Mouse (Mus musculus): ENCODE results near the gene Inpp4a.

Inpp4a gene

GRCm38 (mm10) chr1:37322690-37323089 lies 23.0 kb downstream of the Inpp4a start:
- no peak for DNase-seq (ENCODE audit: low read depth, low spot score)

DNA sequence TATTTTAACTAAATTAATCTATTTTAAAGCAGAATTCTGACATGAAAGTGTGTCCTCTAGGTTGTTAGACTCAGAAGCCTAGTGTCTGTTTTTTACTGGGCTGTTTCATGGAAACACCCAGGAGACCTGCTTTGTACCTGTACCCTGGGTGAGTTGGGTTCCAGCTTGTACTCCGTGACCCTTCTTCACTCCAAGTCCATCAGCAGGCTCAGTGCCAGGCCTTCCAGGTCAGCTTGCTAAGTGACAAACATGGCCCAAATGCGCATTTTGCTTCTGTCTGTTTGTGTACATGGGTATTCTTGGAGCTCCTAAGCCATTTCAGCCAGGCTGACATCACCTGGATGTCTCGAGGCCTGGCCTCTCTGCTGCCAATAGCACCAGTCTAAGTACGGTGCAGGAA lies 23.5 kb downstream of the Inpp4a start:
- no peak for DNase-seq (ENCODE audit: low read depth, low spot score)

DNA sequence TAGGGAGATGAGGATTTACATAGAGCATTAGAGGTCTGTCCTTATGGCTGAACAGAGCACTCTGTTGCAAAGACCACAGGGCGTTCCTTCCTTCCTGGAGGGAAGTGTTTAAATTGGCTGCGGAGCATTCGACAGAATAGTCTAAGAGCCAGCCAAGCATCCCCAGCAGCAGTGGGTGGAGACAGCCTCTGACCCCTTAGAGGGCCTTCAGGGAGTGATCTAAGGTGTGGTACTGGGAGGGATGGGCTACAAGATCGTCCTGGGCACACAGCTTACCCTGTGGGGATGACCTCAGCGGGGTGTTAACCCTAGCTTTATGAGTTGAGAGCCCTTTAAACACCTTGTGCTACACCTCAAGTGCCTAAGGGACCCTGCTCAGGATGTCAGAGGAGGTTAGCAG lies 24.9 kb downstream of the Inpp4a start:
- no peak for DNase-seq (ENCODE audit: low read depth, low spot score)

DNA sequence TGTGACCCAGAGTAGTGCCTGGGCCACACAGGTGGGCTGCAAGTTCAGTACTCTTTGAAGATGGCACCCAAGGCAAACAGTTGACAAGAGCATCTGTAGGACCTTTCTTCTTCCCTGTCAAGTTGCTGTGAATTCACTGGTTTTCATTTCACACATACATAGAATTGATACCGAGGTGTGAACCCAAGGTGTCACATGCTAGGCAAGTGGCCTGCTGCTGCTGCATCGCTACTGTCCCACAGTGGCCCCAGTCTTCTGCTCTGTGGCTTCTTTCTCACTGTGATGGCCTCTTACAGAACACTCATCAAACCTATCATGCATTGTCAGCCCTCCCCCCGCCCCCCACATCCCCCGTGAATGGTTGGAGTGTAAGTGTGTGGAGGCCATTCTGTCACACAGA lies 27.6 kb downstream of the Inpp4a start:
- peak; percentile 46 for DNase-seq (ENCODE audit: low read depth, low spot score)

- DNase-seq (ENCODE audit: low read depth, low spot score) = no peak
Measured at GRCm38 (mm10) chr1:37329132-37329531, 29.5 kb downstream of the Inpp4a start.

DNA sequence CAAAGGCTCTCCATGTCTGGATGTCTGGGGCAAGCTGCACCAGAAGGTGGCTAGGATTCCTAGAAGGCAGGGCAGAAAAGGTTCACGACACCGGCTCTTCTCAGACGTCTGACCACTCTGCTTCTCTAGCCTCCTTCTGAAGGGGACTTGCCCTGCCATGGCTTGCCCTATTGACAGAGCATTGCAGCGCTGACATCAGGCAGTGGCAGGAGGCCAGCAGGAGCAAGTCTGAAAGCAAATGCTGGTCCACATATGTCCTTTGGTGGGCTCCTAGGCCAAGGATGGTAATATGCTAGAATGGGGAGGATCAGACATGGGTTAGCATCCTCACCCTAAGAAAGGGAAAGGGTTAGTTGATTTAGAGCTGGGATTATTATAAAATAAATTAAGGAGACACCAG lies 30.2 kb downstream of the Inpp4a start:
- no peak for DNase-seq (ENCODE audit: low read depth, low spot score)

- DNase-seq (ENCODE audit: low read depth, low spot score) = no peak
Measured at GRCm38 (mm10) chr1:37332756-37333155, 33.1 kb downstream of the Inpp4a start.

- no peak for DNase-seq (ENCODE audit: low read depth, low spot score)
Measured at GRCm38 (mm10) chr1:37333741-37334440, 34.2 kb downstream of the Inpp4a start.

DNA sequence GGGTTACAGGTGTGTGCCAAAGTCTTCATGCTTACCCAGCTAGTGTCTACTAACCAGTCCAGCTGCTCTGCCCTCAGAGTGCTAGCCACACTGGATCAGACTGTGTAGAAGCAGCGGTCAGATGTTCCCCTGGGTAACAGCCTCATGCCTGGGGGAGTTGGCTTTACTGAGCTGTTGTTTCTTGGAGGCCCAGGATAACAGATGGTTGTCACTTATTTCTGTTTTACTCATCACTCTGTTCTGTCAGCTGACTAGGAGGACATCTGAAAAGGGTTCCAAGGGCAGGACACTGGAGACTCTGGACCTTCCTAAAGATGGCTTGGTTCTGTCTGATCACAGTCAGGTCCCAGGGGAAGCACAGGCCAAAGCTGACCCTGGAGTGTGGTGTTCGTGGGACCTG lies 36.4 kb downstream of the Inpp4a start:
- no peak for DNase-seq (ENCODE audit: low read depth, low spot score)

GRCm38 (mm10) chr1:37336794-37337193 lies 37.1 kb downstream of the Inpp4a start:
- no peak for DNase-seq (ENCODE audit: low read depth, low spot score)

- DNase-seq (ENCODE audit: low read depth, low spot score) = no peak
Measured at GRCm38 (mm10) chr1:37337273-37337672, 37.6 kb downstream of the Inpp4a start.

DNA sequence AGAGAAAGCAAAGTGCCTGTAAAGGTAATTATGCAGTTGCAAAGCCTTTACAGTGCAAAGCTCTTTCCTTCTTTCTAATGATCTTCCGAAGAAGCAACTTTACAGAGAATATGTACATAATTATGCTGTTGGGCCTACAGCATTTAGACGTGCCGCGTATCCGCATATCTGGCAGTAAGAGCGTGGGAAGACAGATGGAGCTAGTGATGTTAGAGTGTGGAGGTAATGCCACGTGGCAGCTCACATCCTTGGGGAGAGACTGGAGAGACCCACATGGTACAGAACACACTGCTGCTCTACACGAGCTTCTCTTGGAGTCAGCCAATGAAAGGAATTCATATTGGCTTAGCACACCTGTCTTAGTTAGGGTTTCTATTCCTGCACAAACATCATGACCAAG lies 39.5 kb downstream of the Inpp4a start:
- no peak for DNase-seq (ENCODE audit: low read depth, low spot score)

DNA sequence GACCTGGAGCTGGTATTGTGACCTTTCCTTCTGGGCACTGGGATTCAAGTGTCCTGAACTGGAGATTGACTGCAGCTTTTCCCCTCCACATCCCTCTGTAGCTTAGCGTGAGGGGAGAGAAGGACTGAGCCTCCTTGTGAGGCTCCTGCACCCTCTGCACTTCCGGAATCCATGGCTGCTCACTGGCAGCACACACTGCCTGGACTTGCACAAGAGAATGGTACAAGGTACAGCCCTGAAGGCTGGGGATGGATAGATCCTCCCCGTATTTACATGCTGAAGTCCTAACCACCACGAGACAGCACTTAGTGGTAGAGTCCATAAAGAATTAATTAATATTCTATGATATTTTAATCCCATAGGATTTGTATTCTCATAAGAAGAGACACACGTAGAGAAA lies 41.7 kb downstream of the Inpp4a start:
- no peak for DNase-seq (ENCODE audit: low read depth, low spot score)

DNA sequence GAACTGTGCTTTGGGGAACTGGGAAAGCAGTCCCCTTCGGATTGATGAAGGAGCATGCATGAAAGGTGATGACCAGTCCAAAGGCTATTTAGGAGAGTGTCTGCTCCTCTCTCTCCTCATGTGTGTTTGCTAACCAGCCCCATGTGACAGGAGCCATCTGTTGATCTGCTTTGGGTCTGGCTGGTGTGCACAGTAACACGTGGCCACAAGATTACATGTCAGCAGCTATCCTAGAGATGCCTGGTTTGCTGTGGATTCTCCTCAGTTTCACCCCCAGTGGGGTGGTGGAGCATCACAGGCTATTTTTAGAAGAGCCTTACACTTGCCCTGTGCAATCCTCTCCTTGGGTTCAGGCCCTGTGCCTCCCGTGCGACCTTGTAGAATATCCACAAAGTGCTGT lies 42.2 kb downstream of the Inpp4a start:
- DNase-seq (ENCODE audit: low read depth, low spot score) = no peak

DNA sequence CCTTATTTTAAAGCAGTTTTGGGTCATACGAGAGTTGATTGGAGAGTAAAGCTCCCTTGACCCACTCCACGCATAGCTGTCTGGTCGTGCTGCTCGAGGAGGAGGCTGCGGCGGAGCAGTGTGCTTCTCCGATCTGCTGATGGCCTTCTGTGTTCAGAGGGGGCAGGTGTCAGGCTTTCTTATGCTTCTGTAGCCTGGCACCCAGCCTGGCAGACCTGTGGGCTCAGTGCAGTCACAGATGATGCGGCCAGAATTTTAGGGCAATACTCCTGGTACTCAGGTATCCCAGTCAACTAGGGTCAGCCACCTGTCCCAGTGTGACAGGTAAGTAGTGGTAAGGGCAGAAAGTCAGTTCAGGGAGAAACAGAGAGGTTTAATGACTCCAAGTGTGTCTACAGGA lies 42.9 kb downstream of the Inpp4a start:
- no peak for DNase-seq (ENCODE audit: low read depth, low spot score)

DNA sequence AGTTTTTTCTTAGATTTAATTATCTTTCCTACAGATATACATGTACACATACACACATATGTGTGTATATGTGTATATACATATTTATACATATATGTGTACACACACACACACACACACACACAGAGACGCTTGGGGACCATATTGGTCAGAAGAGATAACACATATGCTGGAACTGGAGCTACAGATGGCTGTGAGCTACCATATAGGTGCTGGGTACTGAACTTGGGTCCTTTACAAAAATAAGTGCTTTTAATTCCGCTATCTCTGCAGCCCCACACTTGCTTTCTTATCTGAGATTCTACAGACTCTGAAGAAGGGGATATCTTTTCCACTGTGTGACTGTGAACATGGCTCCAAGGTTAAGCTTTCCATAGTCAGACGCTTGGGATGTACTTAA lies 43.6 kb downstream of the Inpp4a start:
- no peak for DNase-seq (ENCODE audit: low read depth, low spot score)

DNA sequence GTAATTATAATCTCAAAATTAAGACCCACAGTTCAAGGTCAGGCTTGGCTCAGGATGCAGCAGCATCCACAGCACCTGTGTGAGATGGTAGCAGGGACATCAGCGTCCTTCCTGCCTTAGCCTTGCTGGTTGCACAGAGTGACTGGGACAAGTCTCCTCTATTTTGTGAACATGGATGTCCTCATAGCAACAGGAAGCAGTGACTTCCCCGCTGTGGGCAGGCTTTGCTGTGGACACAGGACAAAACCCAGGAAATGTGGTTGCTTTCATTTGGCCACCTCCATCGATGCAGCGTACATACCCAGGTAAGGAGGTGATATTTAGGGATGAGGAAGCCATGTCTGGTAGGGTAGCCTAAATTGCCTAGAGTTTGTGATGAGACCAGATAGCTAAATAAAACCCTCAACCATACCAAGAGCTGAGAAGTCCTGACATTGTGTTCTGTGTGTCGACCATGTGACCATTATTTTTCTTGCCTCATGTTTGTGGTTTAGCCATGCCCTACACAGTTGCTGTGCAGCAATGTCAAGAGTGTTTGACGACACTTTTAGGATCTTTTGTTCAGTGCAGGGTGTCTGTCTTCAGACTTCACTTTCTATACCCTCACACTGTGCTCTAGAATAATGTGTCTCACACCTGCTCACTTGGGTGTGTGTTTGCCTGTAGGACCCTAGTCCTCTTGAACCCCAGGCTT lies 44.7 kb downstream of the Inpp4a start:
- no peak for DNase-seq (ENCODE audit: low read depth, low spot score)

DNA sequence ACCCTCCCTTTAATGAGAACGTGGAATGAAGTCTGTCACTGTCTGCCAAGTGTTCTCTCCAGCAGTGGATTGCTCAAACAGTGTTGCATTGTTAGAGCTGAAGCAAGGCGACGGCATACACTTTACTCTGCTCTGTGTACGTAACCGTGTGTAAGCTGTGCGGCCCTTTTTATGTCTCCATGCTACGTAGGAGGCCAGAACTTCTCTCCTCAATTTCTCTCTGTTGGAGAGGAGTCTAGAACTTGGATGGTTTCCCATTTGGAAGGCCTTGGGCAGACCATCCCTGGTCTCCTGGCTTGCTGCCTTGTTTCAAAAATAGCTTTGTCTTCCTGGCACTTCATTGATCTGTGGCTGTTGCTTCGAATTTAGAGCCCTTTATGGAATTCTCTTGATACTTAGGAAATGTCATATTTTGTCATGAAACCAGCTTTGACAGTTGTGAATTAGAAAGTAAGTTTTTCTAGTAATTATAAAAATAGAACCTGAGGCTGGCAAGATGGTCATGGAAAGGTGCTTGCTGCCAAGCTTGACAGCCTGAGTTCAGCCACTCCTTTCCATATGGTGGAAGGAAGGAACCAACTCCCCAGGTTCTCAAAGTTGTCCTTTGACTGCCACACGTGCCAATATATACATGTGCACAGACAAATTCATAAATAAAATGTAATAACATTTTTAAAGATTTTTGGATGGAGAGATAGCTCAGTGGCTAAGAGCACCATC lies 47.9 kb downstream of the Inpp4a start:
- no peak for DNase-seq (ENCODE audit: low read depth, low spot score)

DNA sequence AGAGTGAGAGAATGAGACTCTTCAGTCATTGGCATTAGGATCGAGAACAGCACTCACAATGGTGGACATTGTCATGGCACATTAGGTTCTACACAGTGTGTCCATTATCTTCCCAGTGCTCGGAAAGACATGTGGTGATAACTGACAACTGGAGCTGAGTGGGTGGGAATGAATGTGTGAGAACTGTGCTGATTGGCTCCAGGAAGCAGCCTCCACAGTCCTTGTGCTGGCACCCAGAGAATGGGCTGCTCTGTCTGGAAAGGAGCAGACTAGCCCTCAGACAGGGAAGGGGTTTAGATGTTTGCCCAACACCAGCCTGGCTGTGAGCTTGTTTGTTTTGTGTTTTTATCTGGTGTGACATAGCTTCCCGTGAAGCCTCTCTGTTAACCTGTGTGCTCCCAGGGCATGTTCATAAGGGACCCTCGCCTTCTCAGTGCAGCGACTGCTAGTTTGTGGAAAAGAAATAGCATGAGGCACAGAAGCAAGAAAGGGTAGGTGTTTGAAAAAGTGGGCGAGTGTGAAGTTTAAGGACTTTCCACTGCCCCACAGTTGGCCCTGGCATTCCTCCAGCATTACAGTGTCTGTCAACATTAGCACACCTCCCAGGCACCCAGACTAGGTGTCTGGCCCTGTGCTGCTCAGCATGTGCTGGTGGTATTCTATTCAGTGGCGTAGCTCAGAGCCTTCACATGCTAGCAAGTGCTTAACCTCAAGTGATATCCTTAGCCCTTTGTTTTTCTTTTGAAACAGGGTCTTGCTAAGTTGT lies 51.4 kb downstream of the Inpp4a start:
- no peak for DNase-seq (ENCODE audit: low read depth, low spot score)

- no peak for DNase-seq (ENCODE audit: low read depth, low spot score)
Measured at GRCm38 (mm10) chr1:37351961-37352360, 52.3 kb downstream of the Inpp4a start.

DNA sequence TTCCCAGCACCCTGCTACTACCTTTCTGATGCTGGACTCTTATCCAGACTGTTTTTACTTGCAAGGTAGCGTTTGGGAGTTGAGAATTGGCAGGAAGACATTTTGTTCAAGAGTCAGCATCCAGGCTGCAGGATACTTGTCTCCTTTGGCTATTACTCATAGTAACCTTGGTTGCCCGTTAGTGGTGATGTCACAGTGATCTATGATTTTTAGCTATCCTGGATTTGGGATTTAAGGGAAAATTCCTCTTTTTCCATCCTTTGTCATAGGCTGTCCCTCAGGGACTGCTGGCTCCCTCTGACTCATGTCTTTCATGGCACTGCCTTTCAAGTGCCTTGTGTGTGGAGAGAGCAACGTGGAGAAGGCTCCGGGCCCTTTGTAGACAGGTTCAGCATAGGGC lies 53.8 kb downstream of the Inpp4a start:
- DNase-seq (ENCODE audit: low read depth, low spot score) = no peak

DNA sequence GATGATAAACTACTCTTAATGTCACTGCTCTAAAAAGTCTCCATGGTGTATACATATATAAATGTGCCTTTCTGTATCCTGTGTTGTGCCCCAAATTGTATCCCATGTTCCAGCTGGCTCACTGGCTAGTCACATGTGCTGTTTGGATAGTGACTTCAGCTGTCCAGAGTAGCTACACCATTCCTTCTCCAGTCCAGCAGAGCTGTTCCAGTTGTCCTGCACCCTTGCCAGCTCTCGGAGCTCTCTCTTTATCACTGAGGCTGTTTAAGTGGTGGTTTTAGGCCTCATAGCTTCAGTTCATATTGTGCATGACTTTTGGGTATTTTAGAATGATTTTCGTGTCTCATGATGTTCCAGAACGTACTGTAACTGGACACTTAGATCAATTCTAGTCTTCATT lies 55.8 kb downstream of the Inpp4a start:
- DNase-seq (ENCODE audit: low read depth, low spot score) = no peak

Measured in CD4-positive helper T cell, adult 2 months (primary cell).